Mouse (Mus musculus) liver, adult 2 months (tissue): ENCODE measurements at regions not wholly inside any gene's neighbourhood (a gene's known extent, or its start where the extent isn't known, plus 50 kb on each side); places are given as distances from the start of the nearest gene placed in this dataset.

Experiments
- CTCF ChIP-seq: fragments of 200-500 bp; IDR thresholded peaks from 2 replicates; pipeline ENCODE4 v1.5.1; 2011; ENCODE audit warnings: low read depth, low read length, control low read depth
- POLR2A ChIP-seq: fragments of 200-500 bp; IDR thresholded peaks from 2 replicates; pipeline ENCODE4 v1.6.1; 2011; ENCODE audit warnings: low read length, control low read depth; ENCODE audit not compliant: insufficient read depth; ENCODE audit errors: extremely low read depth

DNA sequence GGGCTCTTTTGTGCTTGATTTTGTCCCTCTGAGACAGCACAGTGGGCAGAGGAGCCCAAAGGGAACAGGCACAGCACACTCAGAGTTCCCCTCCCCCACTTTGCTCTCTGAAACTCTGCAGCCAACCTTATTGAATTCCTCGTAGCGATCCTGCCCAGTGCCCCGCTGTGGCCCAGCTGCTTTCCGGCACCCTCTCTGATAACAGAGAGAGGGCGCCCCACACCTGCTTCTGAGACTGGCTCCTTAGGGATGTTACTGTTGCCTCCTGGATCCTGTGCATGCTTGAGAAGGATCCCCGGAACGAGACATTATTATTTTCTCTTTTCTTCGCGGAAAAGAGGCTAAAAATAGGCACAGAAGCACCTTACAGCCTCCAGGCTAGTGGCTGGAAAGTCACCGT, 179.0 kb downstream of the 1700010I14Rik start:
- 0 out of 2 replicates have a peak, but pooled peaks have one; percentile 11 for TF ChIP-seq CTCF
- TF ChIP-seq POLR2A, result no peak
